Comparison of ENCODE assay signal across 10 mouse cellular contexts in genomic region chr10:83914401-83915132, GRCm38 (mm10).
DNase-seq lines count a peak whose midpoint lies in the region; ATAC-seq and TF ChIP-seq lines count a peak whose summit lies in the region.
"Had no signal": no experiment of that assay in that cellular context is flagged by ENCODE, and none has a peak within 500 bp of the region (broad histone marks: within the 10 kb centered on the region; RNA-seq: fewer than 3 reads in every experiment).

No protein-coding gene starts in this region.

- H3K4me2 ChIP-seq in embryonic facial prominence, embryonic 11.5 days (ENCODE audit: low read depth, low read length) = no peak overlapping the region
- no peak overlapping the region for H3K4me2 ChIP-seq in midbrain, embryonic 16.5 days (ENCODE audit: low read length)

- CTCF ChIA-PET in Patski (lab: Charles Lee) = interaction anchor here (1.0 to 1.3 kb wide), 2 partner anchors 10 to 524 kb away, joined by 3 to 4 read pairs; no protein-coding TSS in a partner anchor

- no peak for TF ChIP-seq CTCF in Patski (IDR thresholded peaks at IDR 0.05)

- no peak for ATAC-seq in Patski
- 0 out of 2 replicates have a peak, but pooled peaks have one; percentile 14 for ATAC-seq in embryonic facial prominence, embryonic 11.5 days (replicated peaks; ENCODE audit: insufficient number of reproducible peaks, low FRiP score, low TSS enrichment, low read depth)
- ATAC-seq in midbrain, embryonic 16.5 days = peak; percentile 42; the same call in 1 of the 2 replicates
- ATAC-seq: liver, postnatal 0 days had no signal

- WGBS in embryonic facial prominence, embryonic 11.5 days = 49% methylated on average over 12 of the region's 12 CpGs
- WGBS in midbrain, embryonic 16.5 days = 25% methylated on average over 12 of the region's 12 CpGs

- no peaks in the 10 kb centered on the region for H3K36me3 ChIP-seq in embryonic facial prominence, embryonic 11.5 days (replicated peaks; ENCODE audit: control insufficient read depth, insufficient read depth, low read depth, low read length)
- H3K36me3 ChIP-seq in midbrain, embryonic 16.5 days (ENCODE audit: control insufficient read depth, insufficient read depth, low read length) = no peaks in the 10 kb centered on the region

- DNase-seq in Patski (ENCODE audit: low read depth, low spot score) (peak; percentile 27), MN1 (ENCODE audit: low spot score) (no peak)
- peak; percentile 43 for DNase-seq in embryonic facial prominence, embryonic 11.5 days (ENCODE audit: low spot score)
- DNase-seq in hindlimb bud, embryonic 11.5 days (ENCODE audit: extremely low spot score, low read depth, low spot score) = peak; percentile 49
- DNase-seq in urinary bladder, postnatal 25 days (ENCODE audit: low spot score) = no peak
- DNase-seq in frontal cortex, postnatal 36 days (ENCODE audit: low spot score in 2 of 2) = no peak
- DNase-seq: cerebellum, adult 18-20 months; liver, postnatal 0 days; right cerebral cortex, adult 18-20 months had no signal

- peaks cover 3% of the 10 kb centered on the region; the same call in 1 of the 2 replicates for H3K4me1 ChIP-seq in embryonic facial prominence, embryonic 11.5 days (ENCODE audit: control insufficient read depth, insufficient read depth, low read length)
- peaks cover 13% of the 10 kb centered on the region for H3K4me1 ChIP-seq in midbrain, embryonic 16.5 days (ENCODE audit: control insufficient read depth, insufficient read depth, low read length)

- POLR2A ChIA-PET in Patski (lab: Charles Lee) = no interaction called here

- in situ Hi-C loops in Patski (cut with MboI; ENCODE audit: low pct_unique_long_range_greater_than_20kb) = no loop called here

- H3K4me3 ChIP-seq in embryonic facial prominence, embryonic 11.5 days (ENCODE audit: low read depth, low read length) = no peak overlapping the region
- H3K4me3 ChIP-seq in midbrain, embryonic 16.5 days (ENCODE audit: low read depth, low read length) = no peak overlapping the region

- no peaks in the 10 kb centered on the region for H3K9me3 ChIP-seq in embryonic facial prominence, embryonic 11.5 days (replicated peaks; ENCODE audit: control insufficient read depth, low read length)
- no peaks in the 10 kb centered on the region for H3K9me3 ChIP-seq in midbrain, embryonic 16.5 days (replicated peaks; ENCODE audit: control insufficient read depth, low read length, poor library complexity, severe bottlenecking)

- H3K27ac ChIP-seq in embryonic facial prominence, embryonic 11.5 days (replicated peaks; ENCODE audit: low read depth, low read length) = no peak overlapping the region
- H3K27ac ChIP-seq in midbrain, embryonic 16.5 days (ENCODE audit: low read length) = no peak overlapping the region

- H3K9ac ChIP-seq in embryonic facial prominence, embryonic 11.5 days (replicated peaks; ENCODE audit: low read length) = no peak overlapping the region
- H3K9ac ChIP-seq in midbrain, embryonic 16.5 days (ENCODE audit: low read depth, low read length) = 0 out of 2 replicates have a peak overlapping the region, but pooled peaks have one; percentile 7
- H3K9ac ChIP-seq: liver, postnatal 0 days had no signal

- no peaks in the 10 kb centered on the region for H3K27me3 ChIP-seq in Patski
- H3K27me3 ChIP-seq in embryonic facial prominence, embryonic 11.5 days (ENCODE audit: control insufficient read depth, insufficient read depth, low read length) = no peaks in the 10 kb centered on the region; the same call in 1 of the 2 replicates
- no peaks in the 10 kb centered on the region for H3K27me3 ChIP-seq in midbrain, embryonic 16.5 days (ENCODE audit: control insufficient read depth, insufficient read depth, low read depth, low read length)

Comparison
In these comparisons a context has a peak if more than half of its experiments do, and no peak if none do; other contexts are left out.
1. DNase-seq: peak in Patski (single experiment), embryonic facial prominence, embryonic 11.5 days (single experiment) and hindlimb bud, embryonic 11.5 days (single experiment); none in MN1 (single experiment), urinary bladder, postnatal 25 days (single experiment) and frontal cortex, postnatal 36 days (0 of 2).